Mouse (Mus musculus): ENCODE results near the gene Crip2.

- TF ChIP-seq CTCF (IDR thresholded peaks at IDR 0.05; ENCODE audit: borderline replicate concordance, insufficient read depth, low read depth, low read length) (no peak), POLR2A (IDR thresholded peaks at IDR 0.05; ENCODE audit: borderline replicate concordance, insufficient read depth, low read length) (no peak)
Observed at GRCm38 (mm10) chr12:113152272-113152661, 12.2 kb downstream of the Crip2 start.
